Mouse (Mus musculus) thymus, postnatal 25 days (tissue): ENCODE data around the gene Pias1.
A peak's percentile ranks its signal among the peaks of the same experiment; 100 is the strongest.

Experiments used
- DNase-seq: peaks from one replicate; pipeline ENCODE4 v3.0.0; 2022

Gene Pias1

DNA sequence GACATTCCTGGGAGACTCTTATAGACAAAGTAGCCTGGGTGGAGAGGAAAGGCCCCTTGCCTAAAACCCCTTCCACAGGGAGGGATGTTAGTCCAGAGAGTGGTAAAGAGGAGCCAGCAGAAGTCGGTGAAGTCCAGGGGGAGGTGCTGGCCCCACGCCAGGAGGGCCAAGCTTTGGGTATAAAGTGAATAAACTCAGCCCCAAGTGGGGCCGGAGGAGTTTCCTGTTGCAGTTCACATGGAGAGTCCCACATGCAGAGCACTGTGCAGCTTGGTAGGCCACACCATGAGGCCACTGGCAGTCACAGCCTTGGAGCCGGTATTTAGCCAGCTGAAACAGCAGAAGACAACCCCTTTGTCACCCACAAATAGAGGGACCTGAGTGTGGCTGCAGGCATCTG is 133.2 kb downstream of the Pias1 start:
- no peak for DNase-seq

DNA sequence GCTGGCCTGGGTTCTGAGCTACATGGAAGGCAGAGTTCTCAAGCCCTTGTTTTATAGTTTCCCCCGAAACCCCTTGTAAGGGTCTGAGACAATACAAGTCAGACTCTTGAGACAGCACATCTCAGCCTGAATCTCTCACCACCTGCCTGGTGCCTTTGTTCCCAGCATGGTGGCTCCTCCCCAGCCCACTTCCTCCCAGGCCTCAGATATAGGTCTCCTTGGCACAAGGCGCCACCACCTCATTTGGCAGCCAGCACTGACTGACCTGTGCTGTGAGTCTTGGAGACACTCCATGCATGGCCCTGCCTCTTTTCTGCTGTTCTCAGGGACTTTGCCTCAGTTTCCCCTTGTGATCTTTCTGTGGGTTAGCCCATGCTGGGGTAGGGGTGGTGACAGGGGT is 136.2 kb downstream of the Pias1 start:
- DNase-seq: peak; percentile 78

DNA sequence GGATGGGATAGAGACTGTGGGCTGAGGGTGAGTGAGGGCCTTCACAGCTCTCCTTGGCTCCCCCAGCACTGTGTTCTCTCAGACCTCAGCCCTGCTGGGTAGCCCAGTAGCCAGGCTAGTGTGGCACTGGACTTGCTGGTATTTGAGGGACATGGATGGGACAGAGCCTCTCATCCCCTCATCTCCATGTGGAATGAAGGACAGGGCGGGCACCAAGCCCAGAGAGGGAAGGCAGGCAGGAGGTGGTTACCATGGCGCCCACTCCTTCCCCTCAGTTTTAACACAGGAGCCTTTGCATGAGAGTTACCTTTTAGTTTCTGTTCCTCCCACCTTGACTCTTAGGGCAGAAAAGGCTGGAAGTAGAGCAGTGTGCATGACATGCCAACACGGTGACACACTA is 139.1 kb downstream of the Pias1 start:
- no peak for DNase-seq

DNA sequence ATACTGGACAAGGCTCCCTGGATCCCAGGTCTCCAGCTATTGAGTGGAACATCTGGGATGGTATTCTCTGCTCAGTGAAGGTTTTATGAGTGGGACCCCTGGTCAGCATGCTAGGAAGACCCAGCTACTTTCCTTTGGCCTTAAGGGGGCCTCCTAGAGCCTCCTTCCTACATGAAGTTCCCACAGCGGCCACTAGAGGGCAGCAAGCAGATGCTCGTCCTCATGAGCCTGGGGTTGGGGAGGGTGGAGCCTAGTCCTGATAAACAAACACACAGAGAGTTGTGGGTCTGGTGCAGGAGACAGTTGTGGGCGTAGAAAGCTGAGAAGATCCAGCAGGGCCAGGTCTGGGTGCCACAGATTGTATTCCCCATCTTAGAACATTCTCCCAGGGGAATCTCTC is 140.0 kb downstream of the Pias1 start:
- peak; percentile 88 for DNase-seq

DNA sequence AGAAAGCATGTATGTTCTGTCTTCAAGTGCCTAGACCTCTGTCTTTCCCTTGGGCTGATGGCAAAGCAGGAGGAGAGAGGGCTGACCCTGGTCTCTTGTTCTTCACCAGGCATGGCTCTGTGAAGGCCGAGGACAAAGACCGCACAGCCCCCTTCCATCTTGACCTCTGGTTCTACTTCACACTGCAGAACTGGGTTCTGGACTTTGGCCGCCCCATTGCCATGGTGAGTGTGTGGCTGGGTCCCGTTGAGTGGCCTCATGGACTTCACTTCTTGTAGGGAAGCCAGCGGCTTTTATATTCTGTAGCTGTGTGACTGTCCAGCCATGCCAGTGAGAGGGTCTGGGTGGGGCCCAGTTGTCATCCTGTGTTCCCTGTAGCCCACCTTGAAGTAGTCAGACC is 143.3 kb downstream of the Pias1 start:
- DNase-seq: no peak

DNA sequence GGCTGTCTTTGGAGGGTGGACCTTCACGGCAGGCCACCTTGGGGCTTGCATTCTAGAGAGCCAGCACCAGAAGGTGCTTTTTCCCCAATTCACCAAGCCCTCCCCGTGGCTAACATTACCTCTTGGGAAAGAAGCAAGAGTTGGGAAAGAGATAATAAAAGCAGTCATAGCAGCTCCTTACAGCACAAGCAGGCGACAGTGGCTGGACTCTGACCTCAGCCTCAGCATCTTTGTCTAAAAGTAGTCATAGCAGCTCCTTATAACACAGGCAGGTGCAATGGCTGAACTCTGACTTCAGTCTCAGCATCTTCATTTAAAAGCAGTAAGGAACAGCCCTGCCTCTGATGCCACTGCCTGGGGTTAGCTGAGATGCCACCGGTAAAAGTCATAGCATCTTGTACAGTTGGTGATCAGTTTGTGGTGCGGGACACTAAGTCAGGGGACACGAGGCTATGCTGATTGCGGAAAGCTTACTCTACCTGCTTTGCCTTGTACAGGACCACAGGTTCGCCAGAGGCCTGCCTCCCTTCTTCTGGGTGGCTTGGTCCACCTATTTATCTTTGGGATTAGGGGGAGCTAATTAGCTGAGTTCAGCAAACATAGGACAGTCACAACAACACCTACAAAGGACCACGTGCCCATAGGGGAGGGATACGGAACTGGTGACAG is 144.2 kb downstream of the Pias1 start:
- no peak for DNase-seq

DNA sequence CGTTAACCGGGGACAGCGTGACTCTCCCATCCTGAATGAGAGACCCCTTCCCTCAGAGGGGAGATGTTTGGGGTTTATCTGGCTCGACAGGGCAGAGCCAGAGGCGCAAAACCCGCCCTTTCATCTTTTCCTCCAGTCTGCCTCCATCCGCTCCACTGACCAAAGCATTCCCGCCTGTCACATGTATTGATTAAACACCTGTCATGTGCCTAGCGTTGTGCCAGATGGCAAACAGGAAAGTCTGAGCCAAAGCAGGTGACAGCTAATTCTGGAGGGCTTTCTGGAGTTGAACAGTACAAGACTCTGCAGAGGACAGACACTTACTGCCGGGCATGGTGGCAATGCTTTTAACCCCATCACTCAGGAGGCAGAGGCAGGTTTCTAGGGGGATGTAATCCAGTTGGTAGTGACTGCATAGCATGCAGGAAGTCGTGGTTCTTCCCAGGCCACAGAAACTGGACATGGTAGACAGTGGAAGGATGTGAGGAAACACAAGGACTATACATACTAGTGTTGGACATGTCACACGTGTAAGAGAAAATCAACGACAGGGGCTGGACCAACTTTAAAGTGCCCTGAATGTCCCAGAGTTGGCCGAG is 148.5 kb downstream of the Pias1 start:
- DNase-seq: peak; percentile 36

DNA sequence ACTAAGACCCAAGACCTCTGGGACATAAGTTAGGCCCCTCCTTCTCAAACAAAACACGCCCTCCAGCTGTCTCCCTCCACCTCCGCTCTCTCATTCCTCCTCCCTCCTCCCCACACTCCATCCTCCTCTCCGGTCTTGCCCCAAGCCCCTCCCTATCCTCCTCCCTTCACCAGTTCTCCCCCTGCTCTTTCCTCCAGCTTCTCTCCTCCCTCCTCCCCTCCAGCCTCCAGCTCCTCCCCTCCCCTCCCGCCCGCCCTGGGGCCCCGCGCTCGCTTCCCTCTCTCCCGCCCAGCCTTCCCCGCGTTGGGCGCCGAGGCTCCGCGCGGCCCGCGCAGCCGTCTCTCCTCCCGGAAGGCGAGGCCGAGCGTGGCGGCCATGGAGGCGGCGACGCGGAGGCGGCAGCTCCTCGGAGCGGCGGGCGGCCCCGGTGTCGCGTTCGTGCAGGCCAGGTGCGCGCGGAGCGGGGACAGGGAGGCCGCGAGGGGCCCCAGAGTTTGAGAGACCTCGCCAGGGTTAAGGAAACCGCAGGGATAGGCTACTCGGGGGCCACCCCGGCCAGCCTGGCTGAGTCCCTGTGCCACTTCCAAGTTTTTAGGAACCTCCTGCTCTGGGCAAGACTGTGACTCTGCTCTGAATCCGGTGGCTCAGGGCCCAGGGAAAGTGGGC is 149.1 kb downstream of the Pias1 start, which contains the start of gene Cln6:
Gene Cln6 (plus strand): TSS at position 280 of the 666 bp plus-strand sequence.
- DNase-seq: peak; percentile 77

DNA sequence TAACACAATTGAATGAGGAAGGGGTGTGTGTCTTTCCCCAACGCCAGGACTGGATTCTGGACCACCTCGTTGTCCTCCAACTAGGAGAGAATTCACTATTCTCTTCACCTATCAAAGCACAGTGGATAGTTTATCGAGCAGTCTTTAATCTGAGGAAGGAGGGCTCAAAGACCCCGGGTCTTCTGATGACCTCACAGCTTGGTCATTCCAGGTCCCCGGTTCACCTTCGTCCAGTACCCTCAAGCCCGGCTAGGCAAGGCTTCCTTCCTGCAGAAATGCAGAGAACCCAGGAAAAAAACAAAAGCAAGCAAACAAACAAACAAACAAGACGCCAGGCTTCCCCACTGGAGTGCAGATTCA is 149.6 kb downstream of the Pias1 start:
- DNase-seq: no peak

DNA sequence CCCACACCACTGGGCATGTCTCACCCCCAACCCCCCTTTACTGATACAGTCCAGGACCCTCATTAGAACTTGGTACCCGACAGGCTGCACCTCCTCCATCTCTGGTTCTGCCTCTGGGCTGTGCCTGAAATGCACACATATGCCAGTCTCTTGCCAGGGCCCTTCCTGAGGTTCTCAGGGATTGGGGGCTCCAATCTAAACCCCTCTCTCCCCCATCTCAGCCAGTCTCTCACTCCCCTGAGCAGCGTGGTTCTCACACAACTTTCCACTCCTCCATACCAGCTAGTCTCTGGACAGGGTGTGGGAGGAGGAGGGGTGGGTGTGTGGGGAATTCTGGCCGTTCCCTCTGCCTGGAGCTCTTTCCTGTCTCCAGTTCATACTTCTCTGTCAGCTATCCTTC is 150.1 kb downstream of the Pias1 start:
- no peak for DNase-seq

DNA sequence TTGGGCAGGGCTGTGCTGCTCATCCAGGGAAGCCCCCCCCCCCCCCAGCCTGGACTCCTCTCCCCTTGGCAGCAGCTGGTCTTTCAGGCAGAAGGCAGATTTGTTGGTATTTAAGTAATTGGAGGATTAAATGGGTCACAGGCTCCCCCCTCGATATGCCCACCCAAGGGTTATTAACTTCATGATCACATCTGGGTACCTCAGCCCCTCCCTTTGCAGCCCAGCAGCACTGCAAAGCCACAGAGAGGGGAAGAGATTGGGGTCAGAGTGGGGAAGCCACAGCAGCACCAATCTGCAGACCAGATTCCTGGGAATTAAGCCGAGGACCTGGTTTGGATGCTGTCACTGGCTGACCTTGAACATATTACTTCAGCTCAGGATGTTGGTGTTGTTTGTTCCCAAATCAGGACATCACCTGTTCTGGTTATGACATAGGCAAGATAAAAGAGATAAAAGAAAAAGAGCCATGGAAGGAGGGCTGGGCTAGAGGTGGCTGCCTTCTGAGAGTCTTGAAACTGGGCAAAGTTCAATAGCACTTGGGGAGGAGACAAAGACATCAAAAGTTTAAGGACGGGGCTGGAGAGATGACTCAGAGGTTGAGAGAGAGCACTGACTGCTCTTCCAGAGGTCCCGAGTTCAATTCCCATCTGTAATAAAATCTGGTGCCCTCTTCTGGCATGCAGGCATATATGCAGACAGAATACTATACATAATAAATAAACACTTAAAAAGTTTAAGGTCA is 151.8 kb downstream of the Pias1 start:
- no peak for DNase-seq

DNA sequence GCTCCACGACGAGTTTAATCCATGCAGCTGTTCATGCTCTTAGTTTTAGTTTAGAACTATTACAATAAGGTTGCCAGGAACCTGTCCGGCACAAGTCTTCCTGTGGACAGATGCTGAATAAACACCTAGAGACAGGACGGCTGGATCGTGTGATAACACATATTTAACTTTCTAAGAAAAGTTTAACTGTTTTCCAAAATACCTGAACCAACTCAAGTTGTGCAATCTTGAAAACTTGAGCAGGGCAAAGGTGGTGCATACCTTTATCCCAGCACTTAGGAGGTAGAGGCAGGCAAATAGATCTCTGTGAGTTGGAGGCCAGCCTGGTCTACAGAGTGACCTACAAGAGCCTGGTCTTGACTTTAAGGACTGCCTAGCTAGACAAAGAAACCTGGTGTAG is 152.8 kb downstream of the Pias1 start:
- DNase-seq: no peak

DNA sequence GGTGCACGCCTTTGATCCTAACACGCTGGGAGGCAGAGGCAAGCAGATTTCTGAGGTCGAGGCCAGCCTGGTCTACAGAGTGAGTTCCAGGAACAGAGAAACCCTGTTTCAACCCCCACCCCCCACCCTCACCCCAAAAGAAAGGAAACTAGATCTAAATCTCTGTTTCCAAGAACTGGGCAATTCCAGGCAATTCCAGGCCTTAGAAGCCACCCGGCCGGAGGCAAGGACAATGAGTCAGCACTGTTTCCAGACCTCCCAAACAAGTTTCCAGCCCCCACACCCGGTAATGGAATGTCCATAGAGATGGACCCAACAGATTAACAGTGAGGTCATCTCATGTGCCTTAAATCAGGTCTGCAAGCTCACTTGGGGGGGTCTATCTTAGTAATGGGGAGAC is 157.8 kb downstream of the Pias1 start:
- no peak for DNase-seq

DNA sequence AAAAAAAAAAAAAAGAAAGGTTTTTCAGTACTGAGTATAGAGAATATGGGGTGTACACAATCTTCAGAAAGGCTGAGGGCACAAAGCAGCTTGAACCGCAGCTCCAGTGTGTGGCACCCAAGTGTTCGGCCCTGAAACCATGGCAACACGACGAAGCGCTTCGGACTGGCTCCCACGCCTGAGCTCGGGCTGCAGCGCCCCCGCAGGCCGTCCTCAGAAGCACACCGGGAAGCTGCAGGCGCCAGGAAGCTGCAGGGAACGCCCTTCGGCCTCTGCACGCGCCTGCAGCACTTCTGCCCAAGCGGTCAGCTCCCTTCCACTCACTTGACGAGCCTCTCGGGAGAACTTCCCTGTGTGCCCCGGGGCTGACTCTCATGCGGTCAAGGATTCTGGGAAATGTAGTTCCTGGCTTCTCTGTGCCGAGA is 159.1 kb downstream of the Pias1 start:
- peak; percentile 88 for DNase-seq
